9 mouse cellular contexts compared by ENCODE assay signal in the genomic region with DNA sequence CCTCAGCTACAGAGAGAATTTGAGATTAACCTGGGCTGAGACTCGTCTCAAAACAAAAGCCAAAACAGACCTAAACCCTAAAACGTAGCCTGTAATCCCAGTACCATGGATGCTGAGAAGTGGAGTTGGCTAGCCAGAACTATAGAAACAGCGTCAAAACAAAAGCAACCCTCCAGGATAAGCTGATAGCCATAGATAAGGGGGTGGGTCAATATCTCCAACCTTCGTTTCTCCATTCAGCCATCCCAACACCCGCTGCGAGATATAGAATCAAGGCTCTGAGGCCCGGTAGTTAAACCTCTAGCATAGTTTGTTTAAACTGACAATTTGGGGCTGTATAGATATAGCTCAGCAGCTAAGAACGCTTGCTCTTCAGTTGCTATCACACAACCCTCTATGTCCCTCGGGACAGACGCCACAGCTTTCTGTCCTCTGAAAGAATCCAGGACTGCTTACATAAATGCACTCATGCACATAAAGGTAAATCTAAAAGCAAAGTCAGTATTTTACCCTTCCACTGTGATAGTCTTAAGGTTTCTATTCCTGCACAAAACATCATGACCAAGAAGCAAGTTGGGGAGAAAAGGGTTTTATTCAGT. TPM values are rescaled to one million over a fixed set of nuclear protein-coding genes. Genes with fewer than 3 reads are reported as not detected.
A peak's percentile ranks its signal among the peaks of the same experiment; 100 is the strongest.
DNase-seq lines count a peak whose midpoint lies in the region; ATAC-seq and TF ChIP-seq lines count a peak whose summit lies in the region.
"Had no signal": no experiment of that assay in that cellular context is flagged by ENCODE, and none has a peak within 500 bp of the region (broad histone marks: within the 10 kb centered on the region; RNA-seq: fewer than 3 reads in every experiment).

No protein-coding gene starts in this region.

- H3K4me2 ChIP-seq in heart, postnatal 0 days (ENCODE audit: low read depth, low read length), result peak overlapping the region; percentile 82
- H3K4me2 ChIP-seq in liver, postnatal 0 days (ENCODE audit: low read depth, low read length), result peak overlapping the region; percentile 88

- DNase-seq in heart, embryonic 10.5 days (ENCODE audit: low spot score), result no peak
- DNase-seq in heart, postnatal 14 days, result no peak
- DNase-seq in MEL-GATA-1-ER (ENCODE audit: extremely low read depth, low read depth), result peak; percentile 9
- no peak for DNase-seq in heart, postnatal 0 days (ENCODE audit: low spot score)
- DNase-seq in liver, postnatal 0 days, result no peak
- DNase-seq in ovary, postnatal 10 days (ENCODE audit: low spot score), result no peak
- DNase-seq in layer of hippocampus, adult 11-12 months (ENCODE audit: low spot score), result no peak
- DNase-seq in lung, adult 2 months, result no peak

- WGBS in heart, embryonic 10.5 days, result 21% methylated on average over 10 of the region's 10 CpGs
- WGBS in heart, postnatal 0 days, result 26% methylated on average over 10 of the region's 10 CpGs
- WGBS in liver, postnatal 0 days (ENCODE audit: insufficient replicate concordance), result 16% methylated on average over 10 of the region's 10 CpGs
- WGBS in lung, adult 2 months, result 35% methylated on average over 10 of the region's 10 CpGs

- no peaks in the 10 kb centered on the region for H3K27me3 ChIP-seq in heart, embryonic 10.5 days (ENCODE audit: insufficient read depth, poor library complexity, severe bottlenecking)
- H3K27me3 ChIP-seq in heart, postnatal 0 days (ENCODE audit: control insufficient read depth, insufficient read depth, low read length), result no peaks in the 10 kb centered on the region
- H3K27me3 ChIP-seq in liver, postnatal 0 days (ENCODE audit: insufficient read depth, low read length), result no peaks in the 10 kb centered on the region

- TF ChIP-seq EP300 in heart, postnatal 0 days (IDR thresholded peaks at IDR 0.05; ENCODE audit: low read depth), result 0 out of 2 replicates have a peak, but pooled peaks have one; percentile 3
- TF ChIP-seq EP300 in liver, postnatal 0 days (IDR thresholded peaks at IDR 0.05; ENCODE audit: low read depth), result no peak

- intact Hi-C loops in heart, postnatal 14 days (cut with DNase I), result loop anchor here (2.0 kb wide), 1 partner anchor 37 kb away; no protein-coding TSS in a partner anchor

- no peak overlapping the region for H3K27ac ChIP-seq in heart, embryonic 10.5 days
- peak overlapping the region; percentile 88 for H3K27ac ChIP-seq in heart, postnatal 0 days (ENCODE audit: low read depth)
- peak overlapping the region; percentile 83 for H3K27ac ChIP-seq in liver, postnatal 0 days (ENCODE audit: low read depth)

- TF ChIP-seq POLR2A in lung, adult 2 months (IDR thresholded peaks at IDR 0.05; ENCODE audit: borderline replicate concordance, extremely low read depth, low read depth, low read length), result no peak

- peaks cover 39% of the 10 kb centered on the region for H3K36me3 ChIP-seq in heart, embryonic 10.5 days
- peaks cover 29% of the 10 kb centered on the region for H3K36me3 ChIP-seq in heart, postnatal 0 days (replicated peaks; ENCODE audit: control insufficient read depth, insufficient read depth, low read length)
- H3K36me3 ChIP-seq in liver, postnatal 0 days (replicated peaks; ENCODE audit: insufficient read depth, low read length), result peaks cover 14% of the 10 kb centered on the region

- TF ChIP-seq CTCF in heart, postnatal 0 days (IDR thresholded peaks at IDR 0.05; ENCODE audit: low read depth), result no peak
- TF ChIP-seq CTCF in liver, postnatal 0 days (IDR thresholded peaks at IDR 0.05; ENCODE audit: low read depth), result no peak
- no peak for TF ChIP-seq CTCF in lung, adult 2 months (IDR thresholded peaks at IDR 0.05; ENCODE audit: insufficient read depth, low read length)

- peak overlapping the region; percentile 77; the same call in 1 of the 2 replicates for H3K4me3 ChIP-seq in heart, embryonic 10.5 days
- H3K4me3 ChIP-seq in heart, postnatal 0 days (ENCODE audit: low read depth, low read length), result peak overlapping the region; percentile 79; the same call in 1 of the 2 replicates
- H3K4me3 ChIP-seq in liver, postnatal 0 days (ENCODE audit: low read depth, low read length), result peak overlapping the region; percentile 70
- H3K4me3 ChIP-seq in lung, adult 2 months (replicated peaks; ENCODE audit: extremely low read depth, low read depth, low read length), result no peak overlapping the region

- peaks cover 25% of the 10 kb centered on the region for H3K4me1 ChIP-seq in heart, embryonic 10.5 days
- H3K4me1 ChIP-seq in heart, postnatal 0 days (ENCODE audit: control insufficient read depth, insufficient read depth), result peaks cover 17% of the 10 kb centered on the region; the same call in 1 of the 2 replicates
- H3K4me1 ChIP-seq in liver, postnatal 0 days (ENCODE audit: insufficient read depth), result peaks cover 38% of the 10 kb centered on the region
- peaks cover 13% of the 10 kb centered on the region for H3K4me1 ChIP-seq in lung, adult 2 months (ENCODE audit: control insufficient read depth, insufficient read depth, low read length)

- no peaks in the 10 kb centered on the region for H3K9me3 ChIP-seq in heart, embryonic 10.5 days
- no peaks in the 10 kb centered on the region for H3K9me3 ChIP-seq in heart, postnatal 0 days (replicated peaks; ENCODE audit: control insufficient read depth, low read length)
- no peaks in the 10 kb centered on the region for H3K9me3 ChIP-seq in liver, postnatal 0 days (ENCODE audit: low read length)

- H3K9ac ChIP-seq in heart, postnatal 0 days (replicated peaks; ENCODE audit: low read depth, low read length), result no peak overlapping the region; the same call in 1 of the 2 replicates
- peak overlapping the region; percentile 40 for H3K9ac ChIP-seq in liver, postnatal 0 days (replicated peaks)

- ATAC-seq in heart, postnatal 0 days (ENCODE audit: insufficient read depth, low read depth), result no peak
- ATAC-seq in liver, postnatal 0 days, result no peak

RNA-seq across cellular contexts. Expression of a gene that starts 0.9 kb away (rescaled TPM):
- polyA plus RNA-seq in heart, embryonic 10.5 days (2016; fragmentation: Nextera tagmentation; extraction: Ambion mirVana), result 58.5 and 70.4 TPM in 2 replicates
- total RNA-seq in heart, postnatal 14 days (2021), result 10 to 100 TPM; 24.3 to 26.5 TPM
- 20.1 and 35.7 TPM in 2 replicates for total RNA-seq in heart, postnatal 0 days (2014; rRNA removed; ENCODE audit: low replicate concordance)
- polyA plus RNA-seq in heart, postnatal 0 days (2015; fragmentation: Nextera tagmentation; extraction: Ambion mirVana), result 39.8 and 40.8 TPM in 2 replicates
- 37.8 and 38.6 TPM in 2 replicates for polyA plus RNA-seq in liver, postnatal 0 days (2015; fragmentation: Nextera tagmentation; extraction: Ambion mirVana)
- 25.9 and 44.2 TPM in 2 replicates for polyA plus RNA-seq in lung, adult 2 months (2012; rRNA removed)

RNA-seq across cellular contexts. Expression of a gene that starts 38.4 kb away (rescaled TPM):
- 154 and 183 TPM in 2 replicates for polyA plus RNA-seq in heart, embryonic 10.5 days (2016; fragmentation: Nextera tagmentation; extraction: Ambion mirVana)
- total RNA-seq in heart, postnatal 14 days (2021), result 10 to 100 TPM; 71.5 to 86.1 TPM
- 52.8 and 55.2 TPM in 2 replicates for total RNA-seq in heart, postnatal 0 days (2014; rRNA removed; ENCODE audit: low replicate concordance)
- polyA plus RNA-seq in heart, postnatal 0 days (2015; fragmentation: Nextera tagmentation; extraction: Ambion mirVana), result 85.4 and 90.4 TPM in 2 replicates
- polyA plus RNA-seq in liver, postnatal 0 days (2015; fragmentation: Nextera tagmentation; extraction: Ambion mirVana), result 59.8 and 62.6 TPM in 2 replicates
- polyA plus RNA-seq in lung, adult 2 months (2012; rRNA removed), result 16.4 and 16.9 TPM in 2 replicates

RNA-seq across cellular contexts. Expression of a gene that starts 38.4 kb away (rescaled TPM):
- 12.3 and 15.1 TPM in 2 replicates for polyA plus RNA-seq in heart, embryonic 10.5 days (2016; fragmentation: Nextera tagmentation; extraction: Ambion mirVana)
- total RNA-seq in heart, postnatal 14 days (2021), result 10 to 100 TPM; 12.5 to 13.4 TPM
- total RNA-seq in heart, postnatal 0 days (2014; rRNA removed; ENCODE audit: low replicate concordance), result 10.5 and 14.9 TPM in 2 replicates
- polyA plus RNA-seq in heart, postnatal 0 days (2015; fragmentation: Nextera tagmentation; extraction: Ambion mirVana), result 6.9 and 7.3 TPM in 2 replicates
- 3.9 and 4.3 TPM in 2 replicates for polyA plus RNA-seq in liver, postnatal 0 days (2015; fragmentation: Nextera tagmentation; extraction: Ambion mirVana)
- 6.8 and 7.2 TPM in 2 replicates for polyA plus RNA-seq in lung, adult 2 months (2012; rRNA removed)

RNA-seq across cellular contexts. Expression of a gene that starts 46.6 kb away (rescaled TPM):
- polyA plus RNA-seq in heart, embryonic 10.5 days (2016; fragmentation: Nextera tagmentation; extraction: Ambion mirVana), result 1.5 and 1.7 TPM in 2 replicates
- not detected for total RNA-seq in heart, postnatal 14 days (2021)
- not detected in 2 replicates for total RNA-seq in heart, postnatal 0 days (2014; rRNA removed; ENCODE audit: low replicate concordance)
- 0.46 and 0.55 TPM in 2 replicates for polyA plus RNA-seq in heart, postnatal 0 days (2015; fragmentation: Nextera tagmentation; extraction: Ambion mirVana)
- 0.18 and 0.40 TPM in 2 replicates for polyA plus RNA-seq in liver, postnatal 0 days (2015; fragmentation: Nextera tagmentation; extraction: Ambion mirVana)
- not detected in 2 replicates for polyA plus RNA-seq in lung, adult 2 months (2012; rRNA removed)
- total RNA-seq: common myeloid progenitor, adult 5-6 weeks had no signal
